Mouse (Mus musculus): ENCODE results near the gene Otor.
A peak's percentile ranks its signal among the peaks of the same experiment; 100 is the strongest.

- peak; percentile 56; the same call in 1 of the 2 replicates for TF ChIP-seq CTCF (IDR thresholded peaks at IDR 0.05; ENCODE audit: borderline replicate concordance, insufficient read depth, low read depth, low read length)
- TF ChIP-seq POLR2A (IDR thresholded peaks at IDR 0.05; ENCODE audit: borderline replicate concordance, insufficient read depth, low read length): no peak
These were observed 35.6 kb downstream of the Otor start for GRCm38 (mm10) chr2:143113859-143114258.
